Mouse (Mus musculus): ENCODE results near the gene Epha1.

Gene Epha1

DNA sequence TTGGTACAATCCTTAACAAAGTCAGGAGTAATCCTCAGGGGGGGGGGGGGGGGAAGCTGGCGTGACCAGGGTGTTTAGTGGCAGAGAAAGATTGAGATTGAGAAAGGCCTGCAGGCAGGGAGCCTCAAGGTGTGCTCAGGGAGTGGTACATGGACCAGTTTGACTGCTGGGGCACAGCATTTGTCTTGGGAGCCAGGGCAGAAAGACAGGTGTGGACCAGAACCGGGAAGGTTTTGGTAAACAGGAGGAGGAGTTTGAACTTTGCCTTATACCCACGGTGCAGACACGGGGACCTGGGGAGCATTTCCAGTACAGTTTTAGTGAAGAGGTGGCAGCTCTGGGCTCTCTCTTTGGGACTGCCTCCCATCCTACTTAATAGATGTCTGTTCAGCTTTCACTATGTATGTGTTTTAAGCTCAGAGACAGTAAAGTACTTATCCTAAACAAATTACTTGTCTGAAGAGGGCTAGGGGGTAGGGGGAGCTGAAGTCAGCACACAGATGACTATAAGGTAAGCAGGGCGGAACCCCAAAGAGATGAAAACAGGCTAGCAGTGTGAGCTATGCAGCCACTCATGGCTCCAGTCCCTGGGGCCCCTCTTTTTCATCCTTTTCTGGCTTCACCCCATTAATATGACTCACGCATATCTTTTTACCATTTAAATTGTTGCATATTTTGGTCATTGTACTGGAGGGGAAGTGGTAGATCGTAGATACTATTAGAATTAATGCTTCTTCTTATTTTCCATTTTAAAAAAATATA is 782 bp upstream of the Epha1 start:
- no peak for DNase-seq

DNA sequence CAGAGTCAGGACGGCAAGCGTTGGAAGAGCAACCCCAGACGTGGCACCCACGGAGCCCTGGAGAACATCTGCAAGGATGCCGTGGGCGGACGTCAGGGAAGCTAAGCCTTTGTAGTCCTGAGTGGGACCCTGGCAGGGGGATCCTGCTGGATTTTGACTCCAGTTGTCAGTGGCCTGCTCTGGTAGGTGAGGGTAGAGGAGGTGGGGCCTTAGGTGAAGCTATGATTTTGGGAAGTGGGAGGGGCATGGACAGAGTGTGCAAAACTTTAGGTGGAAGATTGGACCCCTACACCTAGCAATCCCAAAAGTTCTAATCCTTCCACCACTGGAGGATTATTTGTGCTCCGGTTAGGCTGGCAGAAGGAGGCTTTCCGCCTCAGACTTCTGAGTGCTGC is 650 bp downstream of the Epha1 start:
- no peak for DNase-seq

- DNase-seq, result no peak
Measured at GRCm38 (mm10) chr6:42372001-42372400, 1.1 kb downstream of the Epha1 start.

DNA sequence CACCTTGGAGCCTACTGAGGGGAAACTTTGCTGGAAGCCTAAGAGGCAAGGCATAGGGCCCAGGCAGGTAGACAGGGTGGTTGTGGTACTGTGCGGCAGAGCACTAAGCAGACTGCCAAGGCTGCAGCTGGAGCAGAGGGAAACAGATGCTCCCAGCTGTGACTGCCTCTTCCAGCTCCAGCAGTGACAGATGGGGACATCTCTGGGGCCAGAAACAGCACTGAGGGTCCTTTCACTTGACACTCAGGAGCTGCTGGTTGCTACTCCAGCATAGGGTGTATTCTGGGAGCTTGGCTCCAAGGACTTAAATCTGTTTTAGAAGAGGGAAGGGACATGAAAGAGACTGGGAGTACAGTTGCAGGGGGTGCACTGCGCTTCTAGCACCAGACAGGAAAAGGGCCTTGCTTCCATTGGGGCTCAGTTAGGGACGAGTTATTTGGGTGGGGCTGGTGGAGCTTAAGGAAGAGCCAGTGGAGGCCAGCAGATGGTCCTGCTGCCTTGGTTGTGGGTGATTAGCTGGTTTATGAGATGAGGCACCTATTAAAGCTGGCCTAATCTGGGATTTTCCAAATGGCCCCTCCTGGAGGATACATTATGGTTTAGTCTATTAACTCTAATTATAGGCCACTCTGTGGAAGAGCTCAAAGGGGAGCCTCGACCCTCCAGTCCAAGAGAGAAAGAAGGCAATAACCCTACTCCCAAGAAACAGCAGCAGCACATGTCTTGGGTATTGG is 2.3 kb downstream of the Epha1 start:
- DNase-seq, result no peak

GRCm38 (mm10) chr6:42369870-42370269 is 3.2 kb downstream of the Epha1 start:
- DNase-seq, result no peak

DNA sequence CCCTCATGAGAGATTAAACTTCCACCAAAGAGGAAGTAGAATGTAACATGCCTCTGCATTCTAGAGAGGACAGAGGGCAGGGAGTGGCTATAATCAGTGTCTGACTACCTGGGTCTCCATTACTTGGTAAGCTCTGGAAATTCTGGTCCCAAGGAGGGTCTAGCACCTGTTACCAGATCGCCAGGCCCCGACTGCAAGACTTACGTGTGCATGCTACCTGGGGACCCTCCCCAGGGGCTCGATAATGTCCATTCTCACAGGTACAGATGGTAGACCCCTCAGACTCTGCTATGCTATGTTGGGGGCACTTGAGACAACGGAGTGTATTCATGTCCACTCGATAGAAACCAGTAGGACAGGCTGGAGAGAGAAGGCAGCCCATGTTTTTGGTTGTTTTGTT is 7.9 kb downstream of the Epha1 start:
- no peak for DNase-seq

DNA sequence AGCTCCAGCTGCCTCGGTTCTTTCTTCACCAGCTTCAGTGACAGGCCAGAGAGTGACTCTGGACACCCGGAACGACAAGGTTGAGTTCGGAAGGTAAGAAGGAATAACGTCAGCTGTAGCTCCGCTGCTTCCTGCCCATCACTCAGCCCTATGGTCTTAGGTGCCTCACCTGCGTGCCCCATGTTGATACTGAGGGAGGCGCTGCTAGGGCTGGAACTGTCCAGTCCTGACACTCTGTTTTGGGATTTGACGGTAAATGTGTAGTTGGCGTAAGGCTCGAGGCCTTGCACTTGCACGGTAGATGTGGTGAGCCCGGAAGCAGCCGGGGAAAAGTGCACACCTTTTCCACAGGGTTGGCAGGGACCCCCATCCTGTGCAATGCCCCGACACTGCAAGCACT is 8.5 kb downstream of the Epha1 start:
- no peak for DNase-seq

- DNase-seq, result no peak
Measured at GRCm38 (mm10) chr6:42364066-42364465, 9.0 kb downstream of the Epha1 start.

DNA sequence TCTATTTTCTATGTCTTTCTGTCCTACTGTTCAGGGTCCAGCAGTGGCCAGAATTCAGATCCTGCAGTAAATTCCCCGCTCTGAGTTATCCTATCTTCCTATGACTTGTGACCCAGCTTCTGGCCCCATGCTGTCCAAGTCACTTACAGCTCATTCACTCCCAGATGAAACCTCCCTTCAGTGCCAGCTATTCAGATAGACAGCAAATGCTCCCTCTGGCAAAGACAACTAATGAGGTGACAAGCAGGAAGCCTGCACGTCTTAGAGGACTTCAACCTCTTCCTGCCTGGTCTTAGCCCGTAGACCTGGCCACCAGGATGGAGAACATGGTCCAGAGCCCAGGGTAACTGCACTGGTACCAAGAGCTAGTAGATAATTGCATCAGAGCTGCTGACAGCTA is 10.1 kb downstream of the Epha1 start:
- no peak for DNase-seq

DNA sequence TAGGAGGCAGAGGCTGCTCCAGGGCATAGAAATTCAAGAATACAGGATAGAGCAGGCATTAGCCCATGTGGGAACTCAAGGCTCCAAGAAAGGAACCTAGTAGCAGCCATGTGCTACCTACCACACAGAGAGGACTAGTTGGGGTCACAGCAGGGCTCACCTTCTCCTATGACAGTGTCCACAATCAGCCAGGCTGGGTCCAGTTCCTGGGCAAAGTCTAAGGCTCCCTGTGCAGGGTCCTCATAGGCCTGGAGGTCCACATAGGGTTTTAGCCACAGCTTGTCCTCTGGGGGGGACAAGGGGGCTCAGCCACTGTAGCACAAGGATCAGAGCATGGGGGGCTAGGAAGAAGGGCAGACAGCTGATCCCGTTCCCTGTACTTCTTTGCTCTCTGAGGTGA is 10.6 kb downstream of the Epha1 start:
- DNase-seq, result no peak

DNA sequence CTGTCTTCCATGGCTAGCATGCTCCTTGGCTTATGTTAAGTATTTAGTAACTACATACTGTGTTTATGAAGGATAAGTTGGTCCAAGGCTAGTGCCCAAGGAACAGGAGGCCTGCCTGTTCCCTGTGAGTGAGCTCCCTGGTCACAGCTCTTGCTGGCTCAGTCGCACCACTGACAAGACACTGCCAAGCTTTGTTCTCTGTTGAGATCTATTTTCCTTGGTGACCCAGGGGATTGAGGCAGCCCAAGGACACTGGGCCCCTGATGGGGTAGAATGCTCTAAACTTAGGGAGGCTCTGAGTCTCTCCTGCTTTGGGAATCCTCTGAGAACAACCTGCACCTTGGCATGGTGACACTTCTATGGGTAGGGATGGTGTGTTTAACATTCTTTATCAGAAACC is 11.0 kb downstream of the Epha1 start:
- no peak for DNase-seq

GRCm38 (mm10) chr6:42361041-42361895 is 11.8 kb downstream of the Epha1 start:
- no peak for DNase-seq

DNA sequence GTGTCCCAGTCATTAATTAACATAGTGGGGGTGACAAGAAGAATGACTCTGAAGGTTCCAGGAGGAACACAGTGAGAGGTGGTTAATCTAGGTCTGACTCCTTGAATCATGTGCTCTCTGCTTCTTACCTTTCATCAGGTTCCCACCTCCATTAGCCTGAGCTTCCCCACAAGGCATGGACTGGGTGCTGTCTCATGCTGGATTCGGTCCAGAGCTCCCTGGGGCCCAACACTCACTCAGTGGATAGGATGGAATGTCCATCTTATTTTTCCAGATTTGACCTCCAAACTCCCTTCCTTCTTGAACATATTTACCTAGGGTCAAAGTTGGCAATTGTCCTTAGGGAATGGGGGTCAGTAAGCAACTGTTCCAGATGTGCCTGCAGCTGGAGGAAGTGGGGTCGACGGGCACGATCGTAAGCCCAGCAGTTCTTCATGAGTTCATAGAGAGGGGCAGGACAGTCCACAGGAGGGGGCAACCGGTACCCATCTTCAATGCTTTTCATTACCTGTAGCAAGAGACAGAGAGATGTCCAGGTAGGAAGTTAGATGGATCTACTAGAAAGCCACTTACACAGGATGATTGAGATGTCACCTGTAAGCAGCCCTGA is 12.7 kb downstream of the Epha1 start:
- DNase-seq, result no peak

DNA sequence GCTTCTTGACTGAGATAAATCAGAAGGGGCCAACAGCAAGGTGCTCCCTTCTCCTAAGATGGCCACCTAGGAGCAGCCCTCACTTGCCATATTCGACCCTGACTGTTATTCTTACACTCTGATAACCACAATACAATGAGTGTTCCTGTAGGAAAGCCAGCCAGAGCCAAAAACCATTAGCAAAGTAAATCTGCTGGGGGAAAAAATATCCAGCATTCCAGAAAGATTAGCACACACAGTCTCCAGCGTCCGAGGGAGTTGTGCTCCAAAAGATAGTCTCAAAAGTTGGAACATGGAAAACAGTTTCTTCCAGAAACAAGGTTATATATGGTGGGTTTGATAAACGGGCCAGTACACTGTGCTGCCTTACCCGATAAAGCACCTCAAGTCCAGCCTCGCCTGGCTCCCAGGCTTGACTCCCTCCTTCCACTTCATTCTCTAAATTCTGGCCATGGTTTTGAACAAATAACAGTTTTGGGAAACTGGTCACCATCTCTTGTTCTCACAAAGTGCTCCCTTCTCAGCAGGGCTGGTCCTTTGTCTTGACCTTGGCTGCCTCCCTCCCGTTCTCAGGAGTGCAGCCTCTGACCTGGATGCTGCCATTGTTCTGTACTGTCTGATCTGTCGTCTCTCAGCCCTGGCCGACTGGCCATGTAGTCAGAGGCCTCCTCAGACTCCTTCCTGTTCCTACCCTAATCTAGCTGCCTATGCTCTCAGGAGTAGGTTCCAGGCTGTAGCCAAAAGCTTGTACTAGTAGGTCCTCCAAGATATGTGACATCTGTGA is 13.5 kb downstream of the Epha1 start:
- DNase-seq, result no peak

DNA sequence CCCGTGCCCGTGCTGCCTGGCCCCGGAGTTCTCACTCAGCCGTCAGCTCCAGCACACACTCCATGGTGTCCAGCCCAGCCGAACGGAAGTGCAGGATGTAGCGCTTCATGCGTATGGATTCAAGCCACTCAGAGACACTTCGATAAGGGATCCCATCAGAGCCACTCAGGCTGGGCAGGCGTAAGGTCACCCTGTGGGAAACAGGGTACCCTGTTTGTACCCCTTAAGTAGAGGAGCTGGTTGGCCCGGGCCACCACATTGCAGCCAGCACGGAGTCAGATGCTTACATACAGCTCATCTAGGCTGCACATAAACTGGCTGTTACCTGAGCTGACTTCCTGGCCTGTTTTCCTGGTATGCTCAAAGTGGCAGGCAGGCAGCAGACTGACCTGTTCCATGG is 14.2 kb downstream of the Epha1 start:
- DNase-seq, result no peak

- no peak for DNase-seq
Measured at GRCm38 (mm10) chr6:42357901-42358300, 15.2 kb downstream of the Epha1 start.

DNA sequence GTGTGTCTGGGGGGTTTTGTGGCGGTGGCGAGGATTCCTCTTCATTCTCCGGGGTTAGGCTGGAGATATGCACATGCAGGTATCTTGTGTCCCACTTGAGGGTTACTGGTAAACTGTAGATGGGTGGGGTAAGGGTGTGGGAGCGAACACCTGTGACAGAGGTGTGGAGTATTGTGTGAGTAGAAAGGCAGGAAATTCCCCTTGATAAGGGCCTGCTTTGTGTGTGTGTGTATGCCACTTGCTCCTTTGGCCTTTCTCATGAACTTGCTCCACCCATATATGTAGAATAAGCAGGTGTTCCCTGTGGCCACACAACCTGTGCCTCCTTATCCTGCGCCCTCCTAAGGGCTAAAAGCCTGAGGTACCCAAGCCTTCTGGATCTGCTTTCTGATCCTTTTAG is 16.2 kb downstream of the Epha1 start:
- no peak for DNase-seq

GRCm38 (mm10) chr6:42355794-42356600 is 17.1 kb downstream of the Epha1 start:
- no peak for DNase-seq

DNA sequence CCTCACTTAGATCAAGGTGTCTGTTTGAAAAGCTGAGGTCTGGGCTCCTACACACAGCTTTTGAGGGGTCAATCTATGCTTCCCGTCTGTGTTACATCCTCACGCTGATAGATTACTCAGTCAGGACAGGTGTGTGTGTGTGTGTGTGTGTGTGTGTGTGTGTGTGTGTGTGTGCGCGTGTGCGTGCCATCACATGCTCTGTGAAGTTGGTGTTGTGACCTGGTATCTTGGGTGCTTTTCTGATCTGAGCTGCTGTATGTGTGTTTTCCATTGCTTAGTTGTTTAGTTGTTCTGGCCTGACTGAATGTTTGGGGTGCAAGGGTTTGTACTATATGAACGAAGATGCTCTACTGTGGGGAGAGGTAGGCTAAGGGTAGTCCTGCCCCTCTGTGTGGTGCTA is 17.7 kb downstream of the Epha1 start:
- DNase-seq, result no peak

- no peak for DNase-seq
Measured at GRCm38 (mm10) chr6:42354076-42355019, 18.7 kb downstream of the Epha1 start.
